Mouse (Mus musculus): ENCODE measurements around the gene Rpe. TPM values are rescaled to one million over a fixed set of nuclear protein-coding genes. Genes with fewer than 3 reads are reported as not detected.

Rpe gene
- total and polyA plus RNA-seq, 3 experiments, result 31.8 to 32.2 TPM; not detected in 1

DNA sequence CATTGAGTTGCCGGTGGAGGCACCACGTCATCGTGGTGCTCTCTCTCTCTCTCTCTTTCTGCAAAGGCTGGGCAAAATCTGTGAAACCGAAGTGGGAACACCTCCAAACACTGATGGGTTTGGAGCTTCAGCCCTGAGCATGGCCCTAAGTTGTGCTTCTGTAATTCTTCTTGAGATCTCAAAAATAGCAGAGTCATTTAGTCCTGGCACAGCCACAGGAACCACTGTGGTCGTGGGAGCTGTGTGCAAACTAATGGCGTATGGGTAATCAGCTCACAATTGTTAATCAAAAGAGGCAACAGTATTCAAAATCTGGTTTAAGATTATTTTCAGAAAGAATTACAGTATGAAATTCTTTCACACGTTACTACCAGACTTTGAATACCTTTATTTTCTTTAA is 27.8 kb upstream of the Rpe start:
- TF ChIP-seq SMC3 (IDR thresholded peaks at IDR 0.05; ENCODE audit: low read depth, low read length), result no peak
- no peak for TF ChIP-seq USF1 (IDR thresholded peaks at IDR 0.05; ENCODE audit: low read depth, low read length)
- no peak for TF ChIP-seq HCFC1 (IDR thresholded peaks at IDR 0.05; ENCODE audit: low read depth, low read length)
- TF ChIP-seq POLR2AphosphoS5 (IDR thresholded peaks at IDR 0.05; ENCODE audit: borderline replicate concordance, low read depth, low read length), result no peak
- no peak for TF ChIP-seq TBP (IDR thresholded peaks at IDR 0.05; ENCODE audit: low read depth, low read length)
- no peak for TF ChIP-seq NELFE (IDR thresholded peaks at IDR 0.05; ENCODE audit: low read depth, low read length)
- TF ChIP-seq ZNF384 (IDR thresholded peaks at IDR 0.05; ENCODE audit: low read depth, low read length), result no peak
- no peak for TF ChIP-seq CHD1 (IDR thresholded peaks at IDR 0.05; ENCODE audit: low read depth, low read length)
- TF ChIP-seq MYC (IDR thresholded peaks at IDR 0.05; ENCODE audit: low read depth, low read length), result no peak
- no peak for TF ChIP-seq ZC3H11A (IDR thresholded peaks at IDR 0.05; ENCODE audit: low read depth, low read length)
- no peak for TF ChIP-seq MEF2A (IDR thresholded peaks at IDR 0.05; ENCODE audit: extremely low read depth, insufficient replicate concordance, low read depth, low read length, poor library complexity, severe bottlenecking)
- no peak for TF ChIP-seq ETS1 (IDR thresholded peaks at IDR 0.05; ENCODE audit: low read depth, low read length)
- no peak for TF ChIP-seq NRF1 (IDR thresholded peaks at IDR 0.05; ENCODE audit: insufficient read depth, low read depth, low read length, poor library complexity, severe bottlenecking)
- no peak for TF ChIP-seq MXI1 (IDR thresholded peaks at IDR 0.05; ENCODE audit: low read depth, low read length)
- TF ChIP-seq USF2 (IDR thresholded peaks at IDR 0.05; ENCODE audit: borderline replicate concordance in 1 of 2, insufficient read depth in 1 of 2, low read depth in 1 of 2, low read length in 2 of 2), result no peak
- TF ChIP-seq RAD21 (IDR thresholded peaks at IDR 0.05; ENCODE audit: low read depth, low read length), result no peak
- TF ChIP-seq ELF1 (IDR thresholded peaks at IDR 0.05; ENCODE audit: low read depth, low read length), result no peak
- TF ChIP-seq SIN3A (IDR thresholded peaks at IDR 0.05; ENCODE audit: low read length), result no peak
- no peak overlapping the region for H3K4me3 ChIP-seq (ENCODE audit: control insufficient read depth in 1 of 2, insufficient read depth in 1 of 2, low read depth in 2 of 2, low read length in 2 of 2)
- H3K36me3 ChIP-seq (ENCODE audit: control insufficient read depth in 1 of 2, insufficient read depth in 2 of 2, low read length in 2 of 2), result no peaks in the 10 kb centered on the region
- H3K9me3 ChIP-seq (replicated peaks; ENCODE audit: insufficient read depth, low read length), result no peaks in the 10 kb centered on the region
- no peaks in the 10 kb centered on the region for H3K79me2 ChIP-seq (ENCODE audit: control insufficient read depth, insufficient read depth, low read length, poor library complexity)
- DNase-seq (ENCODE audit: low read depth, low spot score), result no peak
- no peak overlapping the region for H3K27ac ChIP-seq (ENCODE audit: control insufficient read depth, low read depth, low read length)
- no peaks in the 10 kb centered on the region; a peak in 2 of 4 replicates for H3K27me3 ChIP-seq (ENCODE audit: control insufficient read depth in 1 of 2, insufficient read depth in 2 of 2, low read length in 2 of 2)
- no peaks in the 10 kb centered on the region for H3K4me1 ChIP-seq (ENCODE audit: control insufficient read depth in 1 of 2, insufficient read depth in 2 of 2, low read length in 2 of 2)
- no peak overlapping the region for H3K9ac ChIP-seq (ENCODE audit: control insufficient read depth, low read depth, low read length, poor library complexity, severe bottlenecking)

DNA sequence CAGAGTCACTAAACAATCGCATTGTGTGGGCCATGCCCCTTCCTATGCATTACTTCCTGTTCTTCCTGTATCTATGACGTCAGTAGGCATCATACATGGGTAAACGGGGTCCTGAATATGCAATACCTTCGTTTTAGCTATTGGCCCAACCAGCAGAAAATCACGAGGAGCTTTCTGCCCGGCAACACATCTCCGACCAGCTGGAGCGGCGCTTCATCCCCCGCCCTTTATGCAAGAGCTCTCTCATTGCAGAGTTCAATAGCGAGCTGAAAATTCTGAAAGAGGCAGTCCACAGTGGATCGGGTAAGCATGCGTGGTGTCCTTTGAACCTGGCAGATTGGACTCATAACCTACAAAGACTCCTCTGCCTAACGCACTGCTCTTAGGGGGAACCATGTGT is 22.7 kb upstream of the Rpe start:
- no peak overlapping the region for H3K27ac ChIP-seq (ENCODE audit: control insufficient read depth, low read depth, low read length)
- no peaks in the 10 kb centered on the region for H3K36me3 ChIP-seq (ENCODE audit: control insufficient read depth in 1 of 2, insufficient read depth in 2 of 2, low read length in 2 of 2)
- no peak overlapping the region for H3K4me3 ChIP-seq (ENCODE audit: control insufficient read depth in 1 of 2, insufficient read depth in 1 of 2, low read depth in 2 of 2, low read length in 2 of 2)
- no peaks in the 10 kb centered on the region for H3K4me1 ChIP-seq (ENCODE audit: control insufficient read depth in 1 of 2, insufficient read depth in 2 of 2, low read length in 2 of 2)
- no peaks in the 10 kb centered on the region; a peak in 2 of 4 replicates for H3K27me3 ChIP-seq (ENCODE audit: control insufficient read depth in 1 of 2, insufficient read depth in 2 of 2, low read length in 2 of 2)
- no peak for DNase-seq (ENCODE audit: low read depth, low spot score)
- no peaks in the 10 kb centered on the region for H3K9me3 ChIP-seq (replicated peaks; ENCODE audit: insufficient read depth, low read length)
- no peak overlapping the region for H3K9ac ChIP-seq (ENCODE audit: control insufficient read depth, low read depth, low read length, poor library complexity, severe bottlenecking)
- TF ChIP-seq GABPA (IDR thresholded peaks at IDR 0.05; ENCODE audit: low read depth, low read length) (no peak), MEF2A (IDR thresholded peaks at IDR 0.05; ENCODE audit: extremely low read depth, insufficient replicate concordance, low read depth, low read length, poor library complexity, severe bottlenecking) (no peak), NRF1 (IDR thresholded peaks at IDR 0.05; ENCODE audit: insufficient read depth, low read depth, low read length, poor library complexity, severe bottlenecking) (no peak), MYC (IDR thresholded peaks at IDR 0.05; ENCODE audit: low read depth, low read length) (no peak), ZMIZ1 (IDR thresholded peaks at IDR 0.05; ENCODE audit: low read depth, low read length) (no peak), E2F4 (IDR thresholded peaks at IDR 0.05; ENCODE audit: borderline replicate concordance, low read depth, low read length) (no peak), MXI1 (IDR thresholded peaks at IDR 0.05; ENCODE audit: low read depth, low read length) (no peak), BHLHE40 (IDR thresholded peaks at IDR 0.05; ENCODE audit: borderline replicate concordance, low read depth, low read length) (no peak), UBTF (IDR thresholded peaks at IDR 0.05; ENCODE audit: borderline replicate concordance, insufficient read depth, low read depth, low read length) (no peak)
- H3K79me2 ChIP-seq (ENCODE audit: control insufficient read depth, insufficient read depth, low read length, poor library complexity), result no peaks in the 10 kb centered on the region
